Mouse (Mus musculus) cerebellum, postnatal 25 days (tissue): ENCODE data around the gene Abcf2.
"Not testable (repeated sequence)": the region's sequence is repeated elsewhere in the genome, so short reads cannot be mapped to it uniquely, and the experiment has no call there.

ENCODE experiments used
- DNase-seq, 2 experiments: peaks; one replicate each; pipeline ENCODE4 v3.0.0; 2021; ENCODE audit warnings: mixed read lengths in 2 of 2

Abcf2 gene

GRCm38 (mm10) chr5:24586106-24586505 is 8.8 kb upstream of the Abcf2 start:
- peak in 1 of 2 experiments; percentile 14 for DNase-seq

GRCm38 (mm10) chr5:24578109-24578963 is 1.1 kb upstream of the Abcf2 start:
- DNase-seq: no peak

- no peak for DNase-seq
These were observed 475 bp downstream of the Abcf2 start for GRCm38 (mm10) chr5:24576801-24577182.

GRCm38 (mm10) chr5:24575948-24576347 is 1.3 kb downstream of the Abcf2 start:
- DNase-seq: no peak

- no peak for DNase-seq
These were observed 20.6 kb downstream of the Abcf2 start, which contains the start of gene 4931409K22Rik for GRCm38 (mm10) chr5:24556709-24557108. Gene 4931409K22Rik, minus strand, starts transcription at chr5:24556809.

- not testable (repeated sequence) for DNase-seq
These were observed 21.9 kb downstream of the Abcf2 start for GRCm38 (mm10) chr5:24555335-24555734.

- DNase-seq: no peak
These were observed 23.5 kb downstream of the Abcf2 start for GRCm38 (mm10) chr5:24553621-24554244.

- DNase-seq: no peak
These were observed 26.0 kb downstream of the Abcf2 start for GRCm38 (mm10) chr5:24551317-24551688.

- peak in 1 of 2 experiments; percentile 48 for DNase-seq
These were observed 26.5 kb downstream of the Abcf2 start for GRCm38 (mm10) chr5:24550598-24551316.

- no peak for DNase-seq
These were observed 34.6 kb downstream of the Abcf2 start for GRCm38 (mm10) chr5:24542643-24543042.

- DNase-seq: no peak
These were observed 36.1 kb downstream of the Abcf2 start for GRCm38 (mm10) chr5:24541144-24541569.

GRCm38 (mm10) chr5:24540387-24541143 is 36.7 kb downstream of the Abcf2 start, which contains the start of gene Asb10:
Gene Asb10, minus strand, starts transcription at chr5:24540978.
- DNase-seq: peak in 1 of 2 experiments; percentile 25

GRCm38 (mm10) chr5:24539571-24540296 is 37.5 kb downstream of the Abcf2 start:
- no peak for DNase-seq

GRCm38 (mm10) chr5:24537618-24538017 is 39.6 kb downstream of the Abcf2 start:
- no peak for DNase-seq

GRCm38 (mm10) chr5:24536511-24536910 is 40.8 kb downstream of the Abcf2 start:
- no peak for DNase-seq

GRCm38 (mm10) chr5:24535731-24536130 is 41.5 kb downstream of the Abcf2 start:
- DNase-seq: no peak

- DNase-seq: no peak
These were observed 43.0 kb downstream of the Abcf2 start for GRCm38 (mm10) chr5:24534292-24534691.

GRCm38 (mm10) chr5:24533391-24533790 is 43.9 kb downstream of the Abcf2 start:
- DNase-seq: no peak

- peak; percentile 95 to 96 for DNase-seq
These were observed 47.1 kb downstream of the Abcf2 start for GRCm38 (mm10) chr5:24530042-24530689.

GRCm38 (mm10) chr5:24527780-24528179 is 49.5 kb downstream of the Abcf2 start:
- no peak for DNase-seq

GRCm38 (mm10) chr5:24526889-24527230 is 50.4 kb downstream of the Abcf2 start, which contains the start of gene Gbx1:
Gene Gbx1, minus strand, starts transcription at chr5:24527202.
- DNase-seq: peak in 1 of 2 experiments; percentile 45
